Mouse (Mus musculus): ENCODE data around the gene Gm15737.

Gm15737 gene

DNA sequence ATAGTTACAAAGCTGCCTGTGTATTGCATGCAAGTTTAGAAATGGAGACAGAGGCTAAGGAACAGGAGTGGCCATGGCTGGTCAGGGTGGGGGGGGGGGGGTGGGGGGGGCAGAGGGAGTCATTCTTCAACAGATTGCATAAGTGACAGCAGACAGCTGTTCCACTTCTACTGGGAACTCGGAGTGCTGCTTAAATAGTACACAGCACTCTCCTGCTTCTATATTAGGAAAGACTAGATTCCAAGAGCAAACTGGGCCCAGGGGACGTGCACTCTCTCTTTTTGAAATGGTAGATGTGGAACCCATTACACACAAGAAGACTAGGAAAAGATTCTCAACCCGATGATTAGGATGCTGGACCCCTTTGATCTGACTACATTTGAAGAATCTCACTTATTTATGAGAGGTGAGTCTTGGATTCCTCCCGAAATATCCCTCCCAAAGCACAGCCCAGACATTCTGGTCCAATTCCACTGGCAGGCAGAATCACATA lies at the start of gene Gm15737:
Gene Gm15737 (plus strand): TSS at position 269 of the 493 bp plus-strand sequence.
- in situ Hi-C loops (cut with MboI; ENCODE audit: low sequenced_read_pairs): no loop called here

DNA sequence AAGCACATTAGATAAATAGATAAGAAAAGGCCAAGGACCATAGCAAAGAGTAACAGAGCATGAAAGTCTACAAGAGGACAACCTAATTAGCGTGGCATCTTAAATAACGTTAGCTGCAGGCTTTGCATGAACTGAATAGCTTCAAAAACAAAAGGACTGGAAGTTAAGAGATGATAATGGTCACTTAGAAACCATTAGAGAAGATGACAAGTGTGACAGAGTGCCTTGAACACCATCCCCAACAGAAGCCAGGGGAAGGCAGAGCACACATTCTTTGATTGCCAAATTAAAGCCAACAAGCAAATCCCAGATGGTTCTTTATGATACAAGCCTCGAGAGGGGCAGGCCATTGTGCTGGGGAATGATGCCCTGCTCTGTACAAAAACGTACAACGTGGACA lies 47.6 kb upstream of the Gm15737 start:
- in situ Hi-C loops (cut with MboI; ENCODE audit: low sequenced_read_pairs): no loop called here

- in situ Hi-C loops (cut with MboI; ENCODE audit: low sequenced_read_pairs): no loop called here
Measured at GRCm38 (mm10) chr6:92822006-92822405, 47.2 kb upstream of the Gm15737 start.

DNA sequence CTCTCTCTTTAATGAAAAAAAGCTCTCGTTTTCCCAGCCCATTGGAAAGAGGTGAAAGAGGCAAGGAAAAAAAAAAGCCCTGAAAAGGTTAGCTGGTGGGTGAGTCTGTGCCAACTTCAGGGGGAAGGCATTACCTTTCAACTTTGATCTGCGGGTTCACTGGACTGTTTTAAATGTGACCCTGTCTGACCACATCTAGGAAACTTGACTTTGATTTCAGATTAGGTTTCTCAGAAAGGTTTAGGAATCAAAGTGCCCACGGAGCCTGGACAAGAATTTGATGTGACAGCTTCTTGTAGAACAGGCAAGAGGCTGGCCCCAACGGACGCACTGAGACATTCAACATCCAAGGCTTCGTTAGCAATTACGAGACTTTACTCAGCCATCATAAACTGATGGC lies 45.2 kb upstream of the Gm15737 start:
- in situ Hi-C loops (cut with MboI; ENCODE audit: low sequenced_read_pairs): no loop called here

GRCm38 (mm10) chr6:92826561-92826960 lies 42.6 kb upstream of the Gm15737 start:
- in situ Hi-C loops (cut with MboI; ENCODE audit: low sequenced_read_pairs): no loop called here

DNA sequence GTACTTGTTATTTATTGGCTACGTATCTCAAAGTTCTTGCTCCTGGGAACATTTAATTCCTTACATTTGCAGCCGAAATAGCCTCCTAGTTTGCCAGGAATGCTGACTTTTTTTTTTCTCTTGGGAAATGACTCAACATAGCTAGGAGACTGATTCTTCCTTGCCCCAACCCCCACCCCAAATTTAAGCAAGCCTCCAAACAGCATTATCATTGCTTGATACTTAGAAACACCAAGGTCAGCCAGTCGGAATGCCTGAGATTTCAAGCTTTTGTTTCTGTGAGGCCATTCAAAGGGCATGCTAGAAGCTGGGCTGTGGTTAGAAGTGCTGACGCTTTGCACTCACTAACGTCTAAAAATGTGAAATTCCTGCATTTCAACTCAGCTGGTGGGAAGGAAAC lies 41.8 kb upstream of the Gm15737 start:
- in situ Hi-C loops (cut with MboI; ENCODE audit: low sequenced_read_pairs): no loop called here

GRCm38 (mm10) chr6:92829148-92829547 lies 40.0 kb upstream of the Gm15737 start:
- in situ Hi-C loops (cut with MboI; ENCODE audit: low sequenced_read_pairs): no loop called here

DNA sequence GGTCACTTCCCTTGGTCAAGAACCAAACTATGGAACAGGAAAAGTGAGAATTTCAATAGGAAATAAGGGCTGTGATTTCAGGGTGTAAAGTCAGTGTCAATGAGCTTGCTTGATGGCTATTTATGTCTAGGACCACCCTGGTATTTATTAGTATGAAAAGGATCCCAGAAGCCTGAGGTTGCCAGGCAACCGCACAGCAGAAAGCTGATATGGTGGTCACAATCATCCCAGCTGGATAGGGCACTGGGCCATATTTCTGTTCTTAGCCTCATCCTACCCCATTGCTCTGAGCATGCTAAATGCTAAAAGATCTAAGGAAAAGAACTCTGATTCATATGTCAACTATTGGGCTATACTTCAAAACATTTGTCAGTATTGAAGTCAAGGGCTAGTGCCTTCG lies 38.1 kb upstream of the Gm15737 start:
- in situ Hi-C loops (cut with MboI; ENCODE audit: low sequenced_read_pairs): no loop called here

- in situ Hi-C loops (cut with MboI; ENCODE audit: low sequenced_read_pairs): no loop called here
Measured at GRCm38 (mm10) chr6:92842000-92842399, 27.2 kb upstream of the Gm15737 start.

GRCm38 (mm10) chr6:92843474-92843873 lies 25.7 kb upstream of the Gm15737 start:
- in situ Hi-C loops (cut with MboI; ENCODE audit: low sequenced_read_pairs): no loop called here

GRCm38 (mm10) chr6:92845898-92846297 lies 23.3 kb upstream of the Gm15737 start:
- in situ Hi-C loops (cut with MboI; ENCODE audit: low sequenced_read_pairs): no loop called here

GRCm38 (mm10) chr6:92846614-92847013 lies 22.5 kb upstream of the Gm15737 start:
- in situ Hi-C loops (cut with MboI; ENCODE audit: low sequenced_read_pairs): no loop called here

DNA sequence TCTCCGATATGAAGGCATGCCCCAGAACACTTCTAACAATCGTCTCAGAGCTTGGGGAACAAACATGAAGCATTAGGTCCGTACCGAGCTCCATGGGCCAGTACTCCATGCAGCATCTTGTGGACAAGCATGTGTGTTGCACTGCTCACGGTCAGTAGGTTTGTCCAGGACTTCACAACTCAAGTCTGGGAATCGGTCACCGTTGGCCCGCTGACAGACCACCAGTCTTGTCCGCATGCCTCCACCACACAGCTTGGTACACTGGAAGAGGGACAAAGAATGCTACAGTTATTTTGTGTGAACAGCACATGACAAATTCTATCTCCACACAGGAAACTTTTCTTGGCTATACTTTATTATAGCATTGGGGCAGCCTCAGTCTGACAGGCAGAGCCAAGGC lies 19.9 kb upstream of the Gm15737 start:
- in situ Hi-C loops (cut with MboI; ENCODE audit: low sequenced_read_pairs): no loop called here

GRCm38 (mm10) chr6:92850250-92850649 lies 18.9 kb upstream of the Gm15737 start:
- in situ Hi-C loops (cut with MboI; ENCODE audit: low sequenced_read_pairs): no loop called here

- in situ Hi-C loops (cut with MboI; ENCODE audit: low sequenced_read_pairs): no loop called here
Measured at GRCm38 (mm10) chr6:92854873-92855272, 14.3 kb upstream of the Gm15737 start.

DNA sequence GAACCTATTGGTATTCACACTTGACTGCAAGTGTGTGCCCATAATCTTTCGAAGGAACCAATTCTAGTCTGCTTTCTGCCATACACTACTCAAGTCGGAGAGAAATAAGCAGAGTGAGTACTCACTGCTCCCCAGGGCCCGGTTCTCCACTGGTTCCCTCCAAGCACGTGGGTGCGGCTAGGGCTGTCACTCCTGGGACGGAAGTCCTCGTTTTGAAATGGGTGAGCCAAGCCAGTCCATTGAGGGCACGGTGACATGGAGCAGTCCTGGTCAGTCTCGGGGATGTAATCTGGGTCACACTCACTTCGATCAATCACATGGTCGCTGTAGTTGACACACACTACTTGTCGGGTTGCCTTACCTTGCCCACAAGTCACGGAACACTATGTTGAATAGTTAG lies 11.4 kb upstream of the Gm15737 start:
- in situ Hi-C loops (cut with MboI; ENCODE audit: low sequenced_read_pairs): no loop called here

DNA sequence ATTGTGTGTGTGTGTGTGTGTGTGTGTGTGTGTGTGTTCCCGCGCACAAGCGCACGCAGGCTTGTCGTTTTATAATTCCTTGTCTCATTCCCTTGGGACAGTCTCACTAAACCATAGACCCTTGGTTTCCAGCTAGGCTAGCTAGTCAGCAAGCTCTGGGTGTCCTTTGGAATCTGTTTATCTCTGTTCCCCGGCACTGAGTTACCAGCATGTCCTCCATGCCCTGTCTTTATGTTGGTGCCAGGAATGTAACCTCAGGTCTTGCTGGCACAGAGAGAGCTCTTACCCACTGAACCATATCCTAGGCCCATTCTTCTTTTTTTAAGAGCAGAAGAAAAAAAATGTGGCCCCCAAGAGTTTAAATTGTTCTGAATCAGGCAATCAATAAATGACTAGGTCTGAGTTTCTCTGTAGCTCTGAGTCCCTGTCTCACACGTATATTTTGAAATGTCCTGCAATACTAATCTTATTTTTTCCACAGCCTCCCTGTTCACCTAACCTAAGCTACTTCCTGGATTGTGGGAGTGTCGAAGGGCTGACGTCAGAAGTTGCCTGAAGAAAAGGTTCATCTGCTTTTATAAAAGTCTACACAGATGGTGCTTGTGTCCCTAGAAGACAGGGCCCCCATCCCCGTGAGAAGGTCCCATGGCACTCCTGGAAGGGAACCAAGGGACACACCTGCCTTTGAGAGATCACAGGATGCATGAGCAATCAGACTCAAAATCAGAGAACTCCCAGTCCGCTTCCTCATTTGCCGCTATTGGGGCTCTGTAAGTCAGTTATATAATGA lies 10.2 kb upstream of the Gm15737 start:
- in situ Hi-C loops (cut with MboI; ENCODE audit: low sequenced_read_pairs): no loop called here

DNA sequence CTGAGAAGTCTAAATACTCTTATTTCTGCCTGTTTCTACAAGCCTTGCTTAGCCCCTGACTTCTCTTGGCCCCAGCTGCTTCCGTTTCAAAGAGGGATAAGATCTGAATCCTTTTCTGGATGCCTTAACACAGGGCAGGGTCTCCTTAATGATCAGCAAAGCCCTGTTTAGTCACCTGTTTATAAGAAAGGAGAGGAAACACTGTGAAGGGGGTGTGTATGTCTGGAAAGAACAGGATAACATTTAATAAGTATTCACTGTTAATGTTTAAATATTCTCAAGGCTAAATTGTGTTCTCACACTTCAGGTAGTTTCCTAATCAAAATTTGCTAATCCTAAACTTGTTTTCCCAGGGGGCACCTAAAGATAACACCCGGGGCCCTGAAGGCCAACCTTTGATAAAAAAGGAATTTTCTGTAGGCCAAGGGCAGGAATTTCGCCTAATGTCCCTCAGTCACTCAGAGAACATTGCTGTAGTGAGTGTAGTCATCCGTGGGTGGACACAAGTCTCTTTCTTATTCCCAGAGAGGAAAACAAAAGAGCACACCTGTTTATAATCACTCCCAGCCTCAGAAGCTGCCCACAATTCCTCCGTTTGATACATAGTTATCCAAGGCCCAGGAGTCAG lies 8.8 kb upstream of the Gm15737 start:
- in situ Hi-C loops (cut with MboI; ENCODE audit: low sequenced_read_pairs): no loop called here

GRCm38 (mm10) chr6:92862599-92862998 lies 6.6 kb upstream of the Gm15737 start:
- in situ Hi-C loops (cut with MboI; ENCODE audit: low sequenced_read_pairs): no loop called here

- in situ Hi-C loops (cut with MboI; ENCODE audit: low sequenced_read_pairs): no loop called here
Measured at GRCm38 (mm10) chr6:92869582-92870219, 544 bp downstream of the Gm15737 start.

DNA sequence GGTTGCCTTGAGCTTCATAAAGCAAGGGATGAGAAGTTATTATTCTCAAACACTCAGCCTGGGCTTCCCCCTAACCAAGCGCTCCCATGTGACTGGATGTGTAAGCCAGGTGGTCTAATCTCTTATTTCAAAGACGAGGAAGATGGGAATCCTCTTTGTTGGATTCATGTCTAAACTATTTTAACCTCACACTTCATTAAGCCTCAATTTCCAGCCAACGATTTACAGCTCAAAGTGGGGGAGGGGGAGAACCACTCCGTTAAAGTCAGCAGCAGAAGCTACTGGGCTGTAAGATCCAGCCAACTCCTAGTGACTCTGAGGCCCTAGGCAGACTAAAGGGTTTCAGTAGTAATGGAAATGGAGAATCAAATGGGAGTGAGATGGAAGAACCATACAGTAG lies 2.7 kb downstream of the Gm15737 start:
- in situ Hi-C loops (cut with MboI; ENCODE audit: low sequenced_read_pairs): no loop called here

DNA sequence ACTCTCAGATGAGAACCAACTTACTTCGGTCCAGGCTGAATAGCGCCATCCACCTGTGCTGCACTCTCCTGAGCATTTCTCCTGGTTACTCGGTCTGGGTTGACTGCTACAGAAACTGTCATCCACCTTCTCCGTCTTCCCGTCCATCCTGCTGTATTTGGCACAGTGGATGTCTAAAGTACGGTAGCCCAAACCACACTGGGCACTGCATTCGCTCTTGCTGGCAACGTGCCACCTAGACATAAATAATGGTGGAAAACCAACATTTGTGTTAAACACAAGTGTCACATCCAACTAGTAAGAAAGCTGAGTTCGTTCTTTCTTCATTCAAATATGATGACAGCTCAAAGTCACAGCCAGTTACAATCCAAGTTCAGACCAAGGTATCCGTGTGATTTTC lies 3.6 kb downstream of the Gm15737 start:
- in situ Hi-C loops (cut with MboI; ENCODE audit: low sequenced_read_pairs): no loop called here

Measured in CH12F3 (cell line).